In genomic region chr1:161804541-161804971, GRCm38 (mm10) we compare ENCODE assay signal across 19 mouse cellular contexts. TPM values are rescaled to one million over a fixed set of nuclear protein-coding genes. Genes with fewer than 3 reads are reported as not detected.
DNase-seq lines count a peak whose midpoint lies in the region; ATAC-seq and TF ChIP-seq lines count a peak whose summit lies in the region.
"Had no signal": no experiment of that assay in that cellular context is flagged by ENCODE, and none has a peak within 500 bp of the region (broad histone marks: within the 10 kb centered on the region; RNA-seq: fewer than 3 reads in every experiment).

No protein-coding gene starts in this region.

- in situ Hi-C loops in CH12.LX (cut with MboI; ENCODE audit: low pct_ligation_motif_present, low pct_unique_long_range_greater_than_20kb, low sequenced_read_pairs): loop anchor here (10.0 kb wide), 1 partner anchor 50 kb away; no protein-coding TSS in a partner anchor

- no peaks in the 10 kb centered on the region for H3K79me2 ChIP-seq in CH12.LX (replicated peaks; ENCODE audit: control insufficient read depth, extremely low read depth, insufficient read depth, poor library complexity, severe bottlenecking)

- peak; percentile 87 for DNase-seq in CD4-positive helper T cell, adult 2 months (ENCODE audit: low read depth, low spot score)
- DNase-seq in CH12.LX (ENCODE audit: extremely low read depth): no peak
- DNase-seq in right cerebral cortex, adult 2 months (ENCODE audit: low spot score in 2 of 2): no peak
- no peak for DNase-seq in testis, postnatal 10 days (ENCODE audit: low spot score)
- no peak for DNase-seq in left cerebral cortex, adult 9 months (ENCODE audit: low spot score in 2 of 2)
- DNase-seq: cerebellum, adult 11-12 months; heart, adult 11 months; heart, postnatal 14 days; kidney, postnatal 14 days; lung, postnatal 4 days had no signal

- TF ChIP-seq RAD21 in CH12.LX (IDR thresholded peaks at IDR 0.05; ENCODE audit: low read depth, low read length): no peak

- peak; percentile 49 to 50 for ATAC-seq in hematopoietic stem cell, adult 5-6 weeks (replicated peaks in 1 of 2; ENCODE audit: insufficient read depth in 1 of 2, low FRiP score in 2 of 2, low TSS enrichment in 1 of 2, low read depth in 1 of 2, poor library complexity in 2 of 2, severe bottlenecking in 2 of 2)
- ATAC-seq: forebrain, embryonic 13.5 days; hindbrain, postnatal 0 days had no signal

- H3K4me2 ChIP-seq in CH12.LX (ENCODE audit: insufficient read depth, low read depth, poor library complexity, severe bottlenecking): no peak overlapping the region
- H3K4me2 ChIP-seq: embryonic facial prominence, embryonic 15.5 days; forebrain, embryonic 13.5 days; liver, embryonic 15.5 days; neural tube, embryonic 15.5 days had no signal

- no peaks in the 10 kb centered on the region for H3K27me3 ChIP-seq in CH12.LX (replicated peaks)
- H3K27me3 ChIP-seq in small intestine, adult 2 months (ENCODE audit: control insufficient read depth, insufficient read depth, low read length): no peaks in the 10 kb centered on the region
- H3K27me3 ChIP-seq: embryonic facial prominence, embryonic 15.5 days; forebrain, embryonic 13.5 days; liver, embryonic 15.5 days; neural tube, embryonic 15.5 days had no signal

- H3K27ac ChIP-seq in CH12.LX (ENCODE audit: insufficient read depth, low read depth): no peak overlapping the region
- peak overlapping the region; percentile 31; the same call in 1 of the 2 replicates for H3K27ac ChIP-seq in small intestine, adult 2 months (ENCODE audit: insufficient read depth, low read depth, low read length)
- H3K27ac ChIP-seq: embryonic facial prominence, embryonic 15.5 days; forebrain, embryonic 13.5 days; hindbrain, postnatal 0 days; liver, embryonic 15.5 days; neural tube, embryonic 15.5 days had no signal

- TF ChIP-seq CTCF in CH12.LX (conservative IDR thresholded peaks at IDR 0.05 in 1 of 2, IDR thresholded peaks at IDR 0.05 in 1 of 2; ENCODE audit: low read depth in 2 of 2, low read length in 2 of 2): no peak
- TF ChIP-seq CTCF in small intestine, adult 2 months (IDR thresholded peaks at IDR 0.05; ENCODE audit: extremely low read depth, insufficient read length, insufficient replicate concordance, low read depth, low read length): no peak

- H3K4me1 ChIP-seq in CH12.LX (ENCODE audit: control insufficient read depth in 1 of 2, insufficient read depth in 2 of 2): peaks cover 3 to 25% of the 10 kb centered on the region in 2 experiments; a peak in 3 of 4 replicates
- H3K4me1 ChIP-seq in small intestine, adult 2 months (ENCODE audit: control insufficient read depth, insufficient read depth, insufficient read length, low read length): 0 out of 2 replicates have a peak, but pooled peaks cover 3% of the 10 kb centered on the region
- H3K4me1 ChIP-seq: embryonic facial prominence, embryonic 15.5 days; forebrain, embryonic 13.5 days; neural tube, embryonic 15.5 days had no signal

- 77% methylated on average over 8 of the region's 8 CpGs for WGBS in small intestine, adult 2 months

- H3K9ac ChIP-seq in CH12.LX (ENCODE audit: insufficient read depth, low read depth): no peak overlapping the region
- H3K9ac ChIP-seq: embryonic facial prominence, embryonic 15.5 days; forebrain, embryonic 13.5 days; liver, embryonic 15.5 days; neural tube, embryonic 15.5 days had no signal

- peaks cover 0 to 9% of the 10 kb centered on the region in 2 experiments for H3K36me3 ChIP-seq in CH12.LX (replicated peaks in 1 of 2; ENCODE audit: control insufficient read depth in 1 of 2, insufficient read depth in 1 of 2, low read length in 1 of 2)
- no peaks in the 10 kb centered on the region for H3K36me3 ChIP-seq in small intestine, adult 2 months (ENCODE audit: control insufficient read depth, insufficient read depth, low read length)
- H3K36me3 ChIP-seq: embryonic facial prominence, embryonic 15.5 days; liver, embryonic 15.5 days; neural tube, embryonic 15.5 days had no signal

- no peak overlapping the region for H3K4me3 ChIP-seq in CH12.LX (replicated peaks in 1 of 3; ENCODE audit: low read depth in 2 of 3, low read length in 2 of 3, poor library complexity in 1 of 3)
- H3K4me3 ChIP-seq in small intestine, adult 2 months (ENCODE audit: low read depth, low read length): no peak overlapping the region
- H3K4me3 ChIP-seq: embryonic facial prominence, embryonic 15.5 days; forebrain, embryonic 13.5 days; liver, embryonic 15.5 days; neural tube, embryonic 15.5 days had no signal

- no peak for TF ChIP-seq POLR2A in CH12.LX (IDR thresholded peaks at IDR 0.05; ENCODE audit: low read depth, low read length)
- TF ChIP-seq POLR2A in small intestine, adult 2 months (IDR thresholded peaks at IDR 0.05; ENCODE audit: low read depth, low read length): no peak

- dilution Hi-C loops in CH12.LX (cut with MboI; ENCODE audit: extremely low pct_ligation_motif_present, extremely low pct_unique_long_range_greater_than_20kb, low sequenced_read_pairs): no loop called here

- TF ChIP-seq EP300 in CH12.LX (IDR thresholded peaks at IDR 0.05; ENCODE audit: low read length): no peak

- H3K9me3 ChIP-seq in CH12.LX (replicated peaks; ENCODE audit: low read length): peaks cover 5% of the 10 kb centered on the region
- H3K9me3 ChIP-seq: embryonic facial prominence, embryonic 15.5 days; forebrain, embryonic 13.5 days; liver, embryonic 15.5 days; neural tube, embryonic 15.5 days had no signal

TF ChIP-seq in CH12.LX, 34 proteins besides CTCF, POLR2A, EP300 and RAD21:
- TF ChIP-seq MXI1 (IDR thresholded peaks at IDR 0.05; ENCODE audit: low read depth, low read length): no peak
- TF ChIP-seq SMC3 (IDR thresholded peaks at IDR 0.05; ENCODE audit: low read depth, low read length): no peak
- TF ChIP-seq BHLHE40 (IDR thresholded peaks at IDR 0.05; ENCODE audit: low read depth, low read length): peak; percentile 32; the same call in 1 of the 2 replicates
- no peak for TF ChIP-seq NELFE (IDR thresholded peaks at IDR 0.05; ENCODE audit: low read depth, low read length)
- TF ChIP-seq MAX (IDR thresholded peaks at IDR 0.05; ENCODE audit: low read length): peak; percentile 74
- peak; percentile 22; the same call in 1 of the 2 replicates for TF ChIP-seq ETS1 (conservative IDR thresholded peaks at IDR 0.05; ENCODE audit: low read depth, low read length)

RNA-seq across cellular contexts. Expression of gene Fasl, which starts 16.3 kb away (rescaled TPM):
- total RNA-seq in CH12.LX (2012; rRNA removed): 0.08 TPM in 2 replicates
- total RNA-seq in CH12.LX (2014; rRNA removed): 0.32 and 0.35 TPM in 2 replicates
- not detected in 2 replicates for polyA plus RNA-seq in CH12.LX (2012; ENCODE audit: insufficient read length, low read depth)
- total RNA-seq in hematopoietic stem cell, adult 5-6 weeks (2017): 0.50 and 0.69 TPM in 2 replicates
- polyA plus RNA-seq in small intestine, adult 2 months (2012; rRNA removed): 0.22 and 0.33 TPM in 2 replicates
- total RNA-seq: heart, postnatal 14 days had no signal
- polyA plus RNA-seq: embryonic facial prominence, embryonic 15.5 days; forebrain, embryonic 13.5 days; limb, embryonic 11.5 days; stomach, embryonic 14.5 days had no signal
